Mouse (Mus musculus): Measurements from ENCODE around the gene Tubgcp3. TPM values are rescaled to one million over a fixed set of nuclear protein-coding genes. Genes with fewer than 3 reads are reported as not detected.

Gene Tubgcp3
- polyA plus RNA-seq (2012), result 39.8 and 41.6 TPM in 2 replicates

DNA sequence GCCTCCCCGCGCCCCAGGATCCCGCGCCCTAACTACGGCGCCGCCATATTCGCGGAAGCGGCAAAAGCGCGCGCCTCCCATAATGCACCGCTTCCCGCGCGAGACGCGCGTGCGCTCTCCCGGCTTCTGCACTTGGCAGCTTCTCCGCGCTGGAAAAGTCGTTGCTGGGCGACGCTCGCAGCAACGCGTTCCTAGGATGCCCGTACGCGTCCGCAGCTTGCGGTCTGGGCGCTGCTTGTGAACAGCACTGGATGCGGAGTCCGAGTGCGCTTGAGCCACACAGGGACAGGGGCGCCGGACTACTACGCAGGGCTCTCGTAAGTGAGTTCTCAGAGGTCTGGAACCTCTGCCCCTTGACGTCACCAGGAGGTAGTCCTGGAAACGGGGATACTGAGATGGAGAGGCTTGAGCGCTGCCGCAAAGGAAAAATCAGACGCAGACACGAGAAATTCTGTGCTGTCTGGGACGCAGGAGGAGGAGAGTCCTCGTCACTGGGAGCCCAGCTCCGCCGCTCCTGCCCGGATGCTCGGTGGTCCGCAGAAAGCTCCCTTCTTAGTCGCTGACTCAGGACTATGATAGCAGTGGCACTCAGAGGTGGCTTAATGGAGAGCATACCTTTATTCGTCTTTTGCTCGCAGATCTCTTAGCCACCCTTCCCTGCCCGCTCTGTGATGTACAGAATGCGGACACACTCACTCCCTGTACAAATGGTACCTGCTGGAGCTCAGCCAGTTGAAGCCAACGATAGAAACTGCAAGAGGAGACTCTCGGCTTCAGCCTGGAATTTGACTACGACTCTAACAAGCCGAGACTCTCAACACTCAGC, at the start of gene Tubgcp3:
Tubgcp3 (minus strand) TSS at position 193 of the 826 bp plus-strand sequence.
- no peak for TF ChIP-seq GATA1 (IDR thresholded peaks at IDR 0.05; ENCODE audit: low read length)

DNA sequence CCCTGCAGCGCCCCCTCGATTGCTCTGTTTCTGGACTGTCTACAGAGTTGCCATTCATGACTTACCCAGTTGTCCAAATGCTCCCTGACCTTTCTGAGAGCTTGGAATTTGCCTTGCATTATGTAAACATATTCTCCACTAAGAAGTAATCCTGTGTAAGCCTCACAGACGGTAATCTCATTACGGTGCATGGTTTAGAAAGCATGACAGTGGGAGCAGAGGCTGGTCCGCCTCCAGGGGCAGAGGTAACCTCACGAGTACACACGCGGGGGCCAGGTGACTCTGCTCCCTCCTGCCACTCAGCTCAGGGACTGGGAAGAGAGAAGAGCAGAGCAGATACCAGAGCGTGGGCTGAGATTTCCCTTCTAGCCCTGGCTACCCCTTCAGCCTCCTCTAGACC, 47.0 kb upstream of the Tubgcp3 start:
- TF ChIP-seq GATA1 (IDR thresholded peaks at IDR 0.05; ENCODE audit: low read length), result no peak

DNA sequence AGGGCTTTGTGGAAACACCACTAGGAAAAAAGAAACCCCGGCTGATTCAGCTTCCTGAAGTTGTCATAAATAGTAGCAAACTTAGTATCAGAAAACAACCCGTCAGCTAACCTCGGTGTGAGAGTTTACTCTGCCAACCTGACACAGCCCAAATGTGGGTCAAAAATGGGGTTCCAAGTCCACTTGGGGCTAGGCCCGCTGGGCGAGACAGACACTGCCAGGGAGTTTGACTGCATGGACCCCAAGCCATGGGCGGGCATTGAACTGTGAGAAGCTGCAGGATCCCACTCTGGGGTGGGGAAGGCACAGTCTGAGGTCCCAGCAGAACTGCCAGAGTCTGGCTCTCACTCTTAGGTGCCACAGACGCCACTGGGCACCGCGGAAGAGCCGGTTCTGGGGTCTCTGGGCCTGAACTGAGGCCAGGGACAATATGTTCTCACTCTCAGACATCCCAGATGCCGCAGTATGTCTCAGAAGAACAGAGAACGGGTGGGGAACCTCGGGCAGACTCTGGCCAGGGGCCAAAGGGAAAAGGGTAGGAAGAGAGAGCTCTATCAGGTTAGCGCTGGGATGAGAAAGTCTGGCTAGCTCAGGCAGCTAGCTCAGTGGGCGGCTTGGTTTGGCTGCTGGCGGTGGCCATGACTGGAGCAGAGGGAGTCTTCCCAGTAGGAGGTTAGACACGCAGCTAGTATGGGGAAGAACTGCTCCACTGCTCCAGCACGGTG, 44.0 kb upstream of the Tubgcp3 start:
- no peak for TF ChIP-seq GATA1 (IDR thresholded peaks at IDR 0.05; ENCODE audit: low read length)

DNA sequence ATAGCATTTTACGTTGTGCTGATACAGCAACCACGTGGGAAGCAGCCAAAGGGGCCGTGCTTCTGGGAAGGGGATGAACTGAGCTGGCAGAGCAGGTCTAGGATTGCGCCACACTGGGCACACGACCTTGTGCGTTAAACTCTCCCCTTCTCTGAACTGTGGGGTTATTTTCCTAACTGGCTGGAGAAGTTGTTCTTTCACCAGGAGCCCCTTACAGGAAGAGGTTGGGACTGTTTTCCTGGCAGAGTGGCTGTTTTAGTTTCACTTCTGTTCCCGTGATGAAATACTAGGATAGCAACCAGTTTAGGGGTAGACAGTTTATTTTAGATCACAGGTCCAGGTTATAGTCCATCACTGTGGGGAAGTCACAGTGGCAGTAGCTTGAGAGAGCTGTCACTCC, 39.6 kb upstream of the Tubgcp3 start:
- no peak for TF ChIP-seq GATA1 (IDR thresholded peaks at IDR 0.05; ENCODE audit: low read length)

DNA sequence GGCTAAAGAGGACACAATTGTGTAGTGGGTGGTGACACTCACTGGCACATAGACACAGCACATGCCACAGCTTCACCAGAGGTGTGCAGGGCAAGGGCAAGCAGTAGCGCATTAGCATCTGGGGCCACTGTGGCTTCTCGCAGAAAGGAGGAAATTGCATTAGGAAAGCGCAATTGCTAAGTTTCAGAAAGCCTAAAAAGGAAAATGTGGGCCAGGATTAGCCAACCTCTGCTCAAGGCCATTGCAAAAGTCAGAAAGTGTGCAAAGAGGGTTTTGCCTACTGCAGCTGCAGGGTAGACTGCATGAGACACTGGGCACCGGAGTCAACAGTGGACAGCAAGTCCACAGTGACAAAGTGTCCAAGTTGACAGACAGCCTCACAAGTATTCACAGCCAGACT, 31.5 kb upstream of the Tubgcp3 start:
- no peak for TF ChIP-seq GATA1 (IDR thresholded peaks at IDR 0.05; ENCODE audit: low read length)

DNA sequence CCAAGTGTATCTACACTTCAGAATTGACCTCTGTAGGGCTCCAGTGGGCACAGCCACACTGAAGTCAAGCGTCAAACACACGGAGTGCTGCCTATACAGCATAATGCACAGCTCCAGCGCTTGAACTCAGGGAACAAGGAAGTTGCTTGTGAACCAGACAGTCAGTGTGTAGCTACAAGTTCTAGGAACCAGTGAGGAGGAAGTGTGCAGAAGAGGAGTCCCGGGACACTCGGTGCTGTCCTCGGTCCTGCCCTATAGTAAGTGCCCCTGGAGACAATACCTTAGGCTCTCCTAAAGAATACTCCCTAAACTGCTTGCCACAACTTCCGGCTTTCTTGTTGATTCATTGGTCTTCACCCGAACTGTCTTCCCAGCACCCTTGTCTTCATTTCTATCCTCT, 30.2 kb upstream of the Tubgcp3 start:
- no peak for TF ChIP-seq GATA1 (IDR thresholded peaks at IDR 0.05; ENCODE audit: low read length)

DNA sequence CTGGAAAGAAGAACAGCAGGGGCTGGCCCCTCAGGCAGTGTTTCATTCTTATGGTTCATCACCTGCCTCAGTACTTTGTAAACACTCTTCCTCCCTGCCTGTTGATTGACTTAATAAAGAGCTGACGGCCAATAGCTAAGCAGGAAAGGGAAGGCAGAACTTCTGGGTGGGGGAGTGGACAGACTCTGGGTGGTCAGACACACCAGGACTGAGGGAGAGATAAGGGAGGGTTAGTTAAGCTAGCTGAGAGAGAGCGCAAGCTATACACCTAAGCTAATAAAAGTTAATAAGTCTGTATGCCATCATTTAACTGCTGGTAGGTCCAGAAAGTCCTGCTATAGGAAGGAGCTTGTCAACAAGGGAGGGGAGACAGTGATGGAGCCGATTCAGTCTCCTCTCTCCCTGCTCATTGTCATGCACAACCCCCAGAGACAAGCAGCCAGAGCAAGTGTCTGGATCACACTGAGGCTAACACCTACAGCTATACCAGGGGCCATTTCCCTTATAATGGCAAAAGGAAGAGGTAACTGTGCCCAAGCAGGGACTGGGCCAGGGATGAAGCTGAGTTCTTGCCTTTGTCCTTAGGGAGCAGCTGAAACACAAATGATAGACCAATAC, 26.7 kb upstream of the Tubgcp3 start:
- no peak for TF ChIP-seq GATA1 (IDR thresholded peaks at IDR 0.05; ENCODE audit: low read length)

DNA sequence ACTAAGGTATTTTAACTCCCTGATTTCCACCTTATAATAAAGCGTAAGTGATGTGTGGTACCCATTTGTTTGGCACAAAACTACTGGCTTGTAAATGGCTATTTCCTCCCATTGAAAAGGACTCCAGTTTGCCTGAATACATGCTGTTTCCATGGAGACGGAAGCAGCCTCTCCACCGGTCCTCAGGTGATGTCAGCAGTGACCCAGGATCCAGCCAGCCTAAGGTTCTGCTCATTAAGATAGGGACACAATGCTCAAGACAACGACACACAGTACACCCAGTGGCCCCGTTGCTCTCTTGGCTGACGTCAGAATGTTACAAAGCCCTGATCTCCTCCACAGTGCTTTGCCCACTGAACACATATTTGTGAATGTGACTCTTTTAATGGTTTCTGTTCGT, 16.8 kb upstream of the Tubgcp3 start:
- TF ChIP-seq GATA1 (IDR thresholded peaks at IDR 0.05; ENCODE audit: low read length), result no peak

DNA sequence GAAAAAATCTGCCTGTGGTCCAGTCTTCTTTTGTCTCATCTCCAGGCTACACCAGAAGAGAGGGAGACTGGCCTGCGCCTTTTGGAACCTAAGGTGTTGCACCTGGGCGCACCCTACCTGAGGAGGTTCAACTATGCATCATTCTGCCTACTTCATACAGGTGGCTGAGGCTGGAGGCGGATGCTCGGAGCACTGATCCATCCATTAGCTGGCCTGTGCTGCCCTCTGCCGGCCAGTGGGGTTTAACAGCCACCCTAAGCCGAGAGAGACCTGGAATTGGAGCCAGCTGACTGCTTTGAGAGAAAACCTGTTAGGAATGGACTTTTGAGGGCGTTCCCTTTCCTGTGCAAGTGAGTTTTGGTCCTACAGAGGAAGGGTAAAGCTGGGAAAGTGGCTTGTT, 5.5 kb upstream of the Tubgcp3 start:
- TF ChIP-seq GATA1 (IDR thresholded peaks at IDR 0.05; ENCODE audit: low read length), result no peak

DNA sequence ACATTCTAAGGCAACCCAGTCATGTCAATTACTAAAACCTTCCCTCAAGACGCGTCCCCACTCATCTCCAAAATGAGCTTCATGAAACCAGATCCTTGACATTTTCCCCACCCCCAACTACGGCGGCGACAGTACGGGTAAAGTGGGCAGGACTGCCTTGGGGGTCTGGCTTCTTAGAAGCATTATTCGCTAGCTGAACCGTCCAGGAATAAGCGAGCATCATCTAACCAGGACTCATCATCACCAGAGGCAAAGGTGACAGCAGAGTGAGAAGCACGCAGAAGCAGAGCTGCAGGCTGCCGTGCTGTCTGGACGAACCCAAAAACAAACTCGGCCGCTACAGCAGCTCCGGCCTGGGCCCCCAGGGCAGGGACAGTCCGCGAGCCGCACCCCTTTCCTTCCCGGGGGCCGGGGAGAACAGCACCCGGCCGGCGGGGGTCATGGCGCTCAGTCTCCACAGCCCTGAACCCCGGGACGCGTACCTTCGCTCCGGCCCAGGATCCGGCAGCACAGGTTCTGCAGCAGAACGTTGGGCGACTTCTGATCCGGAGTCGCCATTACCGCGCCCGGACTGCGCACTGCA, 484 bp downstream of the Tubgcp3 start:
- no peak for TF ChIP-seq GATA1 (IDR thresholded peaks at IDR 0.05; ENCODE audit: low read length)

DNA sequence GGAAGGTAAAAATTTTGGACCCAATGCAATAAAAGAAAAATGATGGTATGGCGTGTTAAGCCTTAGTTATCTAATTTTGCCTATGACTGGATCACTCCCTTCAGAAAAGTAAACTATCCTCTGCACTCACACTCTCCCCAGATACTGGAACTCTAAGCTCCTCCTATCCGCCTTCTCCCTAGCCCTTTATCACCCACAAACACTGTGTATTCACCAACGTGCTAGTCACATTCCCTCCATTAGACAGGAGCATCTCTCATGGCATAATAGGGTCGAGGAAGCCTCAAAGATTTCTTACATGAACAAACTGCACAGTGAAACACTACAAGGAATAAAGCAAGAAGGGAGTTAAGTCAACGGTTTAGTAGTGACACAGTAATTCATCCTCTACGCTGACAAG, 1.1 kb downstream of the Tubgcp3 start:
- no peak for TF ChIP-seq GATA1 (IDR thresholded peaks at IDR 0.05; ENCODE audit: low read length)

DNA sequence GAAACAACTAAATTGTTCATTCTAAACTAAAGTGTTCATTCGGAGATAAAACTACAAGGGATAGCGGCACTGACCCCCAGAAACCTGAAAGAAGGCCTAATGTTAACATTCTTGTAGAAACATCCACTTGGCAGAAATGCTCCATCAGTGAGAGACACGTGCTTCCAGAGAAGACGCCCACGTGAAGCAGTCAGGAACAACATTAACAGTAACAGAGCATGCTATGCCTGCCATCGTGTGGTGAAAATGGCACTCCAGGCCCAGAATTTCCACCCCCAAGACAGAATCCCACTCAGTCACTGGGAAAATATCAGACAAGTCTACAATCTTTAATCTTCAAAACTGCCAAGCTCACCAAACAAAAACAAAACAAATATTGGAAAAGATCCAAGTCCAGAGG, 3.2 kb downstream of the Tubgcp3 start:
- TF ChIP-seq GATA1 (IDR thresholded peaks at IDR 0.05; ENCODE audit: low read length), result no peak

DNA sequence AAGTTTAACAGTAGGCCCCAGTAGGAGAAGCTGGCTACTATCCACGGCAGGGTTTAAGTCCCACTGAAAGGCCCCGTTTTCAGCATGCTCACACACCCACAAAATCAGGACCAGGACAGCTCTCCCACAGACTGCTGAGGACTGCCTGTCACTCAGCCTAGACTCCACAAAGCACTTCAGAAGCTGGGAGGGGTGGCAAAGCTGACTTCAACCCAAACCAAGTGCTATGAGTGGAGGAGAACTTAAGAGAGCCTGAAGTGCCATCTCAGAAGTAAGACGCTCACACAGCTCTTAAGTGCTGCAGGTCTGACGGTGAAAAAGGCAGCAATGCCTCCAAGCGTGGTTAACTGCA, 9.0 kb downstream of the Tubgcp3 start:
- no peak for TF ChIP-seq GATA1 (IDR thresholded peaks at IDR 0.05; ENCODE audit: low read length)

DNA sequence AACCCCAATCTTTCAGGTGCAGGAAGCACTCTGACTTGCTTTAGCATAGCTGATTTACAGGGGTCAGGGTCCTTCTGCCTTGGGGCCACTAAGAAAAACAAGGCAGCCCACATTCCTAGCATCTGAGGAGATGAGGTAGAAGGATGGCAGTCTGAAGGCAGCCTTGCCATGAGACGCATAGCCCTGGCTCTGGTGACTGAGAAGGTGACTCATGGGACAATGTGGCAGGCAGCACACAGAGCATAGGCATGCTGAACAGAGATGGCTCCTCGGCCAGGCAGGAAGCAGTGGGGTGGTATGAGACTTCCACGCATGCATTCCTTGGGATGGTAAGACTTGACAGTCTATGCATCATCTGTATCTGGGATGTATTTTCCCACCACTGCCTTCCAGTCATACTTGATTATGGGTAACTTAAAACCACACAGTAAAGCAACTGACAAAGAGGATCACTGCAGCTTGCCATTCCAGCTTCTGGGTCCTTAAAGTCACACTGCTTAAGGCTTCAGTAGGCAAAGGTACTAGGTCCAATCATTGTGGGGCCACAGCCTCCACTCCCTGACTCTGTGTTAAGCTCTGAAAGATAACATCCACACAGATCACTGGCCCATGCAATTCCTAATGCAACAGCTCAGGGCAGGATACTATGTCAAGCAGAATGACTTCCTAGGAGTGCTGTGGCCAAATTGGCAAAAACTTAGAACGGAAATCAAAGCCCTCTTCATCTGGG, 9.5 kb downstream of the Tubgcp3 start:
- no peak for TF ChIP-seq GATA1 (IDR thresholded peaks at IDR 0.05; ENCODE audit: low read length)

DNA sequence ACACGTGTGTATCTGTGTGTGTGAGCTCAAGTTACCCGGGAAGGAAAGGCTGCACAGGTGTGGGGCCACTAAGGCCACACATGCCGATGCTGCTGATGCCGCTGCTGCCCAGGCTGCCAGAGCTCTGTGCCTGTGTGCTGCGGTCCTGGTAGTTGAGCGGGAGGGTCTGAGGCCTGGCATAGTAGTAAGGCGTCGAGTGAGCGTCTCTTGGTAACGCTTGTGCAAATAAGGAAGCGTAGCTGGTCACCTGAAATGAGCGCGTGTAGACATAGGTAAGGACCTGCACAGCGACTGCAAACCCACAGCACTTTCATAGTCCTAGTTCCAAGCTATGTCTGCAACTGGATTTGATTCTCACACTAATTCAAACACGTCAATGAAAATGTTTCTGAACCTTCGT, 14.6 kb downstream of the Tubgcp3 start:
- no peak for TF ChIP-seq GATA1 (IDR thresholded peaks at IDR 0.05; ENCODE audit: low read length)

DNA sequence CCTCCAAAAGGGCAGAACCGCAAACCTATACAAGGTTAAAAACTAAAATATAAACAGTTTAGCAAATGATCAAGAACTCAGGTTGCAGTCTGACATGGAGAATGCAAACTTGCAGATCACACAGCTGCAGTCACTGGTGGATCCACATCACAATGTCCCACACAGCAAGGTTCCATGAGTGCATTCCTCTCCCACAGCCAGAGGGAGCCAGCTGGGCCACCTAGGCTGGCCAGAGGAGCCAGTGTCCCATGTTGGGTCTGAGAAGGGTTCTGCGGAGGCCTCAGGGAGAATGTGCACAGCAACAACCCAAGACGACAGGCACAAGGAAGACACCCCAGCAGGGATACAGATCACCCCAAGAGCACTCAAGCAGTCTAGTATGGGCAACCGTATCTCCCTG, 20.8 kb downstream of the Tubgcp3 start:
- no peak for TF ChIP-seq GATA1 (IDR thresholded peaks at IDR 0.05; ENCODE audit: low read length)

Measured in G1E-ER4 (cell line).